Mouse (Mus musculus) MEL (cell line): Measurements from ENCODE around the gene Tmem151a.

Experiments used
- CHD2 ChIP-seq: IDR thresholded peaks from 2 replicates; pipeline ENCODE4 v1.6.1; 2011; ENCODE audit warnings: low read length, improper control_type of control experiment
- CTCF ChIP-seq, 3 experiments: IDR thresholded peaks in 2 of 3; conservative IDR thresholded peaks in 1 of 3; 2 replicates each; pipeline ENCODE4 v1.5.1; 2011 to 2012; ENCODE audit warnings: low read length in 3 of 3, low read depth in 2 of 3, mild to moderate bottlenecking in 2 of 3, improper control_type of control experiment in 1 of 3, inconsistent platforms in 1 of 3, mixed read lengths in 1 of 3, moderate library complexity in 1 of 3; ENCODE audit not compliant: control insufficient read depth in 1 of 3, insufficient read depth in 1 of 3, poor library complexity in 1 of 3, severe bottlenecking in 1 of 3
- EP300 ChIP-seq, 2 experiments: IDR thresholded peaks; 2 replicates each; pipeline ENCODE4 v1.6.1; 2011; ENCODE audit warnings: improper control_type of control experiment in 2 of 2, low read length in 2 of 2, low read depth in 1 of 2, mild to moderate bottlenecking in 1 of 2
- HCFC1 ChIP-seq: IDR thresholded peaks from 2 replicates; pipeline ENCODE4 v1.6.1; 2012; ENCODE audit warnings: low read depth, mild to moderate bottlenecking, inconsistent platforms, low read length, improper control_type of control experiment, moderate library complexity
- MAX ChIP-seq: IDR thresholded peaks from 2 replicates; pipeline ENCODE4 v1.6.1; 2011; ENCODE audit warnings: low read length, improper control_type of control experiment
- MAZ ChIP-seq: IDR thresholded peaks from 2 replicates; pipeline ENCODE4 v1.6.1; 2012; ENCODE audit warnings: low read depth, mild to moderate bottlenecking, inconsistent platforms, low read length, improper control_type of control experiment
- MEF2A ChIP-seq: IDR thresholded peaks from 2 replicates; pipeline ENCODE4 v1.6.1; 2014; ENCODE audit warnings: low read depth, mild to moderate bottlenecking, inconsistent platforms, low read length, improper control_type of control experiment; ENCODE audit not compliant: poor library complexity, insufficient replicate concordance, severe bottlenecking; ENCODE audit errors: extremely low read depth
- POLR2A ChIP-seq, 2 experiments: IDR thresholded peaks; 2 replicates each; pipeline ENCODE4 v1.6.1; 2011 to 2012; ENCODE audit warnings: low read length in 2 of 2, mild to moderate bottlenecking in 2 of 2, control low read depth in 1 of 2, improper control_type of control experiment in 1 of 2, low read depth in 1 of 2, moderate library complexity in 1 of 2; ENCODE audit not compliant: control insufficient read depth in 1 of 2, insufficient read depth in 1 of 2, poor library complexity in 1 of 2
- TAL1 ChIP-seq: IDR thresholded peaks from 2 replicates; pipeline ENCODE4 v1.6.1; 2012; ENCODE audit warnings: mild to moderate bottlenecking, inconsistent platforms, low read length, moderate library complexity, mixed read lengths

- no peak for TF ChIP-seq EP300 (IDR thresholded peaks at IDR 0.05; ENCODE audit: low read depth in 1 of 2, low read length in 2 of 2)
- TF ChIP-seq CTCF (IDR thresholded peaks at IDR 0.05 in 2 of 3, conservative IDR thresholded peaks at IDR 0.05 in 1 of 3; ENCODE audit: control insufficient read depth in 1 of 3, insufficient read depth in 1 of 3, low read depth in 2 of 3, low read length in 3 of 3, poor library complexity in 1 of 3, severe bottlenecking in 1 of 3), result no peak
- TF ChIP-seq HCFC1, result no peak
- no peak for TF ChIP-seq MEF2A
- TF ChIP-seq CHD2, result no peak
- TF ChIP-seq MAX, result no peak
- no peak for TF ChIP-seq POLR2A (IDR thresholded peaks at IDR 0.05; ENCODE audit: control insufficient read depth in 1 of 2, insufficient read depth in 1 of 2, low read depth in 1 of 2, low read length in 2 of 2, poor library complexity in 1 of 2)
- TF ChIP-seq TAL1, result no peak
- no peak for TF ChIP-seq MAZ
These were observed 27.2 kb downstream of the Tmem151a start for GRCm38 (mm10) chr19:5057876-5058775.
